Mouse (Mus musculus): ENCODE results near the gene Cd59a.

Gene Cd59a

GRCm38 (mm10) chr2:104144004-104144403 is 48.4 kb downstream of the Cd59a start:
- DNase-seq = no peak

- no peak for DNase-seq
These were observed 50.4 kb downstream of the Cd59a start for GRCm38 (mm10) chr2:104145983-104146382.

- no peak for DNase-seq
These were observed 52.4 kb downstream of the Cd59a start for GRCm38 (mm10) chr2:104147910-104148561.

- DNase-seq = no peak
These were observed 55.2 kb downstream of the Cd59a start for GRCm38 (mm10) chr2:104150608-104151397.

- DNase-seq = peak; percentile 85
These were observed 57.7 kb downstream of the Cd59a start for GRCm38 (mm10) chr2:104153345-104153744.

GRCm38 (mm10) chr2:104153876-104154275 is 58.3 kb downstream of the Cd59a start:
- DNase-seq = no peak

GRCm38 (mm10) chr2:104157831-104158230 is 62.2 kb downstream of the Cd59a start:
- no peak for DNase-seq

GRCm38 (mm10) chr2:104163418-104163817 is 67.8 kb downstream of the Cd59a start:
- DNase-seq = no peak

- no peak for DNase-seq
These were observed 68.4 kb downstream of the Cd59a start for GRCm38 (mm10) chr2:104163978-104164487.
